Mouse (Mus musculus): ENCODE data around the gene Ppara. TPM values are rescaled to one million over a fixed set of nuclear protein-coding genes. Genes with fewer than 3 reads are reported as not detected.

Gene Ppara
- polyA plus RNA-seq, 1 experiment from 2014 or later, result 2.5 TPM

DNA sequence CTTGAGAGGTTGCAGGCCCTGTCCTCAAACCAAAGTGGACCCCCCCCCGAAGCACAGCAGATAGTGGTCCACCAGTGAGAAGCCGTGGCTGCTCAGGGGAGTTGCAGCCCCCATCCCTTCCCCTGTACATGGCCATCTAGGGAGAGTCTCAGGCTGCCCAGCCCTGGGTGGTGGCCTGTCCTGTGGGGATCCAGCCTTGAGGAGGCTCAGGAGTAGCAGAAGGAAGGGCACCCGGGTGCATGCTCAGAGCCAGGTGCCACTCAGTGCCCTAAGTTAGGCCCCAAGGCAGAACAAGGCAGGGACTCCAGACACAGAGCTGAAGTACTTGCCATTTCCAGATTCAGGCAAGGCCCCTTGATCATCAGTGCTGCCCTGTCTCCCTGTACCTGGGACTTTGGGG is 19.7 kb upstream of the Ppara start:
- Histone ChIP-seq H3K9ac (ENCODE audit: low read depth, low read length) (no peak overlapping the region), H3K4me3 (ENCODE audit: low read depth, low read length) (no peak overlapping the region), H3K36me3 (ENCODE audit: control insufficient read depth, insufficient read depth, low read length) (no peaks in the 10 kb centered on the region), H3K4me1 (replicated peaks; ENCODE audit: control insufficient read depth, insufficient read depth, low read length) (no peaks in the 10 kb centered on the region), H3K27ac (ENCODE audit: low read depth, low read length) (no peak overlapping the region), H3K9me3 (ENCODE audit: control insufficient read depth, low read length) (no peaks in the 10 kb centered on the region), H3K27me3 (replicated peaks; ENCODE audit: control insufficient read depth, insufficient read depth, low read length) (no peaks in the 10 kb centered on the region; the same call in 1 of the 2 replicates), H3K4me2 (no peak overlapping the region)
- ATAC-seq (replicated peaks; ENCODE audit: low FRiP score) (no peak), DNase-seq (ENCODE audit: low spot score) (no peak)
- WGBS, result 67% methylated on average over 3 of the region's 3 CpGs

DNA sequence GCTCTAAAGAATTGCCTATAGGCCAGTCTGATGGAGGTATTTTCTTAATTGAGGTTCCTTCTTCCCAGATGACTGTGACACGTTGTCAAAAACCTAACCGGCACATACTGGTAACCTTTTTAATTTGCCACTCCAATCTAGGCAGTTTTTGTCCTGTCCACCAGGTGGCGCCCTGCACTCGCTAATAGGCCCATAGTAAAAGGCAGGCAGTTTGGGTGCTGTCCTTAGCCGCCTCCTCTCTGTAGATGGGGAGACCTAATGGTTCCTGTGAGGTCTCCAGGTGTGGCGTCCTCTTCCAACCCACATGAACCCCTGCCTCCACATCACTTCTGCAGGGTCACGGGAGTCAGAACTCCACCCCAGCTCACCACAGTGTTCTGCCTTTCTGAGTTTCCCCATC is 18.7 kb upstream of the Ppara start:
- DNase-seq (ENCODE audit: low spot score) (peak; percentile 57), ATAC-seq (replicated peaks; ENCODE audit: low FRiP score) (peak; percentile 50)
- WGBS, result 8% methylated on average over 7 of the region's 7 CpGs
- Histone ChIP-seq H3K4me2 (no peak overlapping the region), H3K4me3 (ENCODE audit: low read depth, low read length) (no peak overlapping the region), H3K27ac (ENCODE audit: low read depth, low read length) (no peak overlapping the region), H3K36me3 (ENCODE audit: control insufficient read depth, insufficient read depth, low read length) (no peaks in the 10 kb centered on the region), H3K9me3 (ENCODE audit: control insufficient read depth, low read length) (no peaks in the 10 kb centered on the region), H3K9ac (ENCODE audit: low read depth, low read length) (no peak overlapping the region), H3K27me3 (replicated peaks; ENCODE audit: control insufficient read depth, insufficient read depth, low read length) (no peaks in the 10 kb centered on the region; the same call in 1 of the 2 replicates), H3K4me1 (replicated peaks; ENCODE audit: control insufficient read depth, insufficient read depth, low read length) (no peaks in the 10 kb centered on the region)

DNA sequence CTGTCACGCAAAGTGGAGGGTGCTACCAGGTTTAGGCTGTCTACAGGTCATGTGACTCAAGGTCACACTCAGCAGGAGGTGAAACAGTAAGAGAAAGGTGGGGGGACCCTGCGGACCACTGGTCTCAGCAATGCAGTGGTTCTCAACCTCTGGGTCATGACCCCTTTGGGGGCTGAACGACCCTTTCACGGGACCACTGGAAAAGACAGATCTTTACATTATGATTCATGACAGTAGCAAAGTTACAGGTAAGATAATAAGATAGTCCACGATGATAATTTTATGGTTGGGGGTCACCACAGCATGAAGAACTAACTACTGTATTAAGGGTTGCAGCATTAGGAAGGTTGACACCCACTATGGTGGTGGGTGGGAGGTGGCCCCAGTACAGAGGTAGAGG is 18.2 kb upstream of the Ppara start:
- H3K27me3 ChIP-seq (replicated peaks; ENCODE audit: control insufficient read depth, insufficient read depth, low read length), result no peaks in the 10 kb centered on the region; the same call in 1 of the 2 replicates
- no peaks in the 10 kb centered on the region for H3K4me1 ChIP-seq (replicated peaks; ENCODE audit: control insufficient read depth, insufficient read depth, low read length)
- no peak for DNase-seq (ENCODE audit: low spot score)
- H3K4me2 ChIP-seq, result no peak overlapping the region
- 76% methylated on average over 5 of the region's 5 CpGs for WGBS
- H3K9ac ChIP-seq (ENCODE audit: low read depth, low read length), result no peak overlapping the region
- no peaks in the 10 kb centered on the region for H3K9me3 ChIP-seq (ENCODE audit: control insufficient read depth, low read length)
- no peak overlapping the region for H3K4me3 ChIP-seq (ENCODE audit: low read depth, low read length)
- H3K36me3 ChIP-seq (ENCODE audit: control insufficient read depth, insufficient read depth, low read length), result no peaks in the 10 kb centered on the region
- ATAC-seq (replicated peaks; ENCODE audit: low FRiP score), result 0 out of 2 replicates have a peak, but pooled peaks have one; percentile 8
- H3K27ac ChIP-seq (ENCODE audit: low read depth, low read length), result no peak overlapping the region

DNA sequence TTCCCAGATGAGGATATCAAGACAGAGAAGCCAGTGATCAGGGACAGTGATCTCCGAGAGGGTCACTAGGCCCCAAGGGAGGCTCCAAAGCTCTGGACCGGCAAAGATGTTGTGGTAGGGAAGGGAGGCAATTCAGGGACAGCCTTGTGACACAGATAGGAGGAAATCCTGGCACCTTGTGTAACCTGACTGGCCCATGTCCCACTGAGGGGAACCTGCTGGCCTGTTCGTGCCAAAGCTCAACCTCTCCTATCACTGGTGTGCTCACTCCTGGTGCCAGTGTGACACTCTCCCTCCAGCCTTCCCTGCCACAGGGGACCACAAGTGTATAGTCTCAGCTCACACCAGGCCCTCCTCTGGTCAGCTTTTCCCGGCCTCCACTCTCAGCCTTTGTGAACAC is 17.8 kb upstream of the Ppara start:
- Histone ChIP-seq H3K36me3 (ENCODE audit: control insufficient read depth, insufficient read depth, low read length) (no peaks in the 10 kb centered on the region), H3K4me2 (no peak overlapping the region), H3K4me3 (ENCODE audit: low read depth, low read length) (no peak overlapping the region), H3K4me1 (replicated peaks; ENCODE audit: control insufficient read depth, insufficient read depth, low read length) (no peaks in the 10 kb centered on the region), H3K27me3 (replicated peaks; ENCODE audit: control insufficient read depth, insufficient read depth, low read length) (no peaks in the 10 kb centered on the region; the same call in 1 of the 2 replicates), H3K9ac (ENCODE audit: low read depth, low read length) (no peak overlapping the region), H3K9me3 (ENCODE audit: control insufficient read depth, low read length) (no peaks in the 10 kb centered on the region), H3K27ac (ENCODE audit: low read depth, low read length) (no peak overlapping the region)
- no peak for ATAC-seq (replicated peaks; ENCODE audit: low FRiP score)
- DNase-seq (ENCODE audit: low spot score), result no peak
- WGBS, result 66% methylated on average over 4 of the region's 4 CpGs

DNA sequence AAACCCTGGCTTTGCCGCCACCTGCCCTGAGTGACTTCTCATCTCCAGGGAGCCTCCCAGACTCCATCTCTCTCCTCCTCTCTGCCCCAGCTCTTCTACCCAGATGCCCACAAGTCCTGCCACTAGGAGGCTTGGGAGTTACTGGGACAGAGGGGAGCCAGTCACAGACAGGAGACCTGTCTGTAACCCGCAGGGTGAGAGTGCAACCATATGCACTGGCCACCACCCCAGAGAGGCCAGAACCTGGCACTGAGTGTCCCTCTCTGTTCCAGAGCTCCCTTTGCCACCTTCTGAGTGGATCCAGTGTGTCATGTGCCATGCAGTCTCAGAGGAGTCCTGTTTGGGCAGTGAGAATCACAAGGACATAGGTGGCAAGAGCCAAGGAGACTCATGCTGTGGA is 17.0 kb upstream of the Ppara start:
- ATAC-seq (replicated peaks; ENCODE audit: low FRiP score) (no peak), DNase-seq (ENCODE audit: low spot score) (no peak)
- Histone ChIP-seq H3K9me3 (ENCODE audit: control insufficient read depth, low read length) (no peaks in the 10 kb centered on the region), H3K4me3 (ENCODE audit: low read depth, low read length) (no peak overlapping the region), H3K9ac (ENCODE audit: low read depth, low read length) (no peak overlapping the region), H3K27me3 (replicated peaks; ENCODE audit: control insufficient read depth, insufficient read depth, low read length) (no peaks in the 10 kb centered on the region; the same call in 1 of the 2 replicates), H3K36me3 (ENCODE audit: control insufficient read depth, insufficient read depth, low read length) (no peaks in the 10 kb centered on the region), H3K27ac (ENCODE audit: low read depth, low read length) (no peak overlapping the region), H3K4me2 (no peak overlapping the region), H3K4me1 (replicated peaks; ENCODE audit: control insufficient read depth, insufficient read depth, low read length) (no peaks in the 10 kb centered on the region)
- WGBS, result 88% methylated on average over 2 of the region's 2 CpGs

DNA sequence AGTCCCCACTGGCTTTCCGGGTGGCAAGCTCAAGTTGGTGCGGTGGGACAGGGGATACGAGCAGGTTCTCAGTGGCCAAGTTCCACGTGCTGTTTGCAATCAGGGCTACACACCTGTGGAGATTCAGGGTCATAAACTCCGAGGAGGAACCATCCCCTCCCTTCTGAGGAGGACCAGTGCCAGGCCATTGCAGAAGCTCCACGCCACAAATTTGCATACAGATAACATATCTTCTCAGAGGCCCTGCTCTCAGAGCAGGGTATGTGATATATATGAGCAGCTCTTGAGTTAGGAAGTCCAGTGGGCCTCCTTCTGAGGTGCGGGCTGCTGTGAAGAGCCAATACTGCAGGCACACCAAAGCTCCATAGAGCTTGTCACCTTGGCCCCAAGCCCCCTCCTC is 15.8 kb upstream of the Ppara start:
- Histone ChIP-seq H3K36me3 (ENCODE audit: control insufficient read depth, insufficient read depth, low read length) (no peaks in the 10 kb centered on the region), H3K9ac (ENCODE audit: low read depth, low read length) (no peak overlapping the region), H3K27me3 (replicated peaks; ENCODE audit: control insufficient read depth, insufficient read depth, low read length) (no peaks in the 10 kb centered on the region; the same call in 1 of the 2 replicates), H3K4me3 (ENCODE audit: low read depth, low read length) (no peak overlapping the region), H3K4me1 (replicated peaks; ENCODE audit: control insufficient read depth, insufficient read depth, low read length) (no peaks in the 10 kb centered on the region), H3K27ac (ENCODE audit: low read depth, low read length) (no peak overlapping the region), H3K9me3 (ENCODE audit: control insufficient read depth, low read length) (no peaks in the 10 kb centered on the region), H3K4me2 (no peak overlapping the region)
- ATAC-seq (replicated peaks; ENCODE audit: low FRiP score) (no peak), DNase-seq (ENCODE audit: low spot score) (no peak)
- WGBS, result 56% methylated on average over 7 of the region's 7 CpGs

DNA sequence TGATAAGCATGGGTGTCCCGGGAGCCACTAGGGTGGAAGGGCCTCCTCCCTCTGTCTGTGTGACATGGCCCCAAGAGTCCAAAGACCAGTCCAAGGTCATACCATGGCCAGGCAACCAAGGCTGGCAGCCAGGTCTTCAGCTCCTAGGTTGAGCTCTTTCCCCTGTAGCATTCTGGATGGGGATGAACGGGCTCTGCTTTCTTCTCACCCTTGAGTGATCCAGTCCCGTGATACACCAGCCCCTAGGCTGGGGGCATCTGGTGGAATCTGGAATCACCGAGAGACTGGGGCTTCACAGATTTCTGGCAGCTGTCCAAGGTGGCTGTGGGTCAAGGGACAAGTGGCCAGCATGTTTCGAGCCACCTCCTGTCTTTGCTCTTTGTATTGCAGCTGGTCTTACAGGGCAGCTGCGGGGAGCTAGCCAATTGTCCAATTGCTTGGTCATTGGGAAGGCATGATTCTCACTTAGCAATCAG is 14.4 kb upstream of the Ppara start:
- H3K4me1 ChIP-seq (replicated peaks; ENCODE audit: control insufficient read depth, insufficient read depth, low read length), result no peaks in the 10 kb centered on the region
- no peak overlapping the region for H3K4me2 ChIP-seq
- no peaks in the 10 kb centered on the region; the same call in 1 of the 2 replicates for H3K27me3 ChIP-seq (replicated peaks; ENCODE audit: control insufficient read depth, insufficient read depth, low read length)
- DNase-seq (ENCODE audit: low spot score) (no peak), ATAC-seq (replicated peaks; ENCODE audit: low FRiP score) (no peak)
- H3K9ac ChIP-seq (ENCODE audit: low read depth, low read length), result no peak overlapping the region
- no peaks in the 10 kb centered on the region for H3K9me3 ChIP-seq (ENCODE audit: control insufficient read depth, low read length)
- no peaks in the 10 kb centered on the region for H3K36me3 ChIP-seq (ENCODE audit: control insufficient read depth, insufficient read depth, low read length)
- whole genome bisulfite sequencing, result 64% methylated on average over 6 of the region's 6 CpGs
- no peak overlapping the region for H3K4me3 ChIP-seq (ENCODE audit: low read depth, low read length)
- no peak overlapping the region for H3K27ac ChIP-seq (ENCODE audit: low read depth, low read length)

DNA sequence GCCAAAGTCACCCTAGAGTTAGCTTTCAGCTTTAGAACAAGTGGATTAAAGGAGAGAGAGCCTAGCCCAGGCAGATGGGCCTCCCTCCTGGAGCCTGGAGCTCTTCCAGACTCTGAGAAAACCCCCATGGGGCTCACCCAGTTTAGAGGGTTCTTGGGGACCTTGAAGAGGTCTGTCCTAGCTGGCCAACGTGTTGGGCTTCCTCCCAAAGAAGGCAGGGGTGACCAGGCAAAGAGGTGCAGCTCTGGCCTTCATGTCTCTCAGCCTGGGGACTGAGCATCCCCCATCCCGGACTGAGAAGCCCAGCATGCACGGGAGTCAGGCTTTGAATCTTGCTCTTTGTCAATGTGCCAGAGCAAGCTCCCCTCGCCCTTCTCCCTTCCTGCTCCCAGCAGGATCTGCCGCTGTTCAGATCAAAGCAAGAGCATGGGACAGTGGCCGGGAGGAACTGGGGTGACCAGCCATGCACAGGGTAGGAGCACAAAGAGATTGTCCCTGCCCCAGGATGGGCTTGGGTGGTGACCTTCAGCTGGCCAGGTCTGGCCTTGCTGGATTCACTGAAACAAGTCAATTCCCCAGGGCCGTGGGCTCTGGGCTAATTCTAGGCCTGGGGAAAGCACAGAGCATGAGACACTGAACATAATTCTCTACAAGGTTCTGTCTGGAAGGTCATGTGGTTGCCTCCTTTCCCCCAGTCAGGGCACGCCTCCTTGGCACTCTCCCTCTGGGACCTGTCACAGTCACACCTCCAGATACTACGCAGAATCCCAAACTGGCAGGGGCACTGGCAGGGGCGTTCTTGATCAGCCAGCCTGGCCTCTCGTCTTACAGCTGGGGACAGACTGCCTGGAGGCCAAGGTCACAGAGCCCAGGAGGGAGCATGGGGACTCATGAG is 10.3 kb upstream of the Ppara start:
- Histone ChIP-seq H3K9me3 (ENCODE audit: control insufficient read depth, low read length) (no peaks in the 10 kb centered on the region), H3K27me3 (replicated peaks; ENCODE audit: control insufficient read depth, insufficient read depth, low read length) (no peaks in the 10 kb centered on the region; the same call in 1 of the 2 replicates), H3K4me3 (ENCODE audit: low read depth, low read length) (no peak overlapping the region), H3K36me3 (ENCODE audit: control insufficient read depth, insufficient read depth, low read length) (no peaks in the 10 kb centered on the region), H3K4me1 (replicated peaks; ENCODE audit: control insufficient read depth, insufficient read depth, low read length) (no peaks in the 10 kb centered on the region), H3K27ac (ENCODE audit: low read depth, low read length) (no peak overlapping the region), H3K9ac (ENCODE audit: low read depth, low read length) (no peak overlapping the region), H3K4me2 (no peak overlapping the region)
- DNase-seq (ENCODE audit: low spot score) (no peak), ATAC-seq (replicated peaks; ENCODE audit: low FRiP score) (no peak)
- WGBS, result 49% methylated on average over 11 of the region's 11 CpGs

DNA sequence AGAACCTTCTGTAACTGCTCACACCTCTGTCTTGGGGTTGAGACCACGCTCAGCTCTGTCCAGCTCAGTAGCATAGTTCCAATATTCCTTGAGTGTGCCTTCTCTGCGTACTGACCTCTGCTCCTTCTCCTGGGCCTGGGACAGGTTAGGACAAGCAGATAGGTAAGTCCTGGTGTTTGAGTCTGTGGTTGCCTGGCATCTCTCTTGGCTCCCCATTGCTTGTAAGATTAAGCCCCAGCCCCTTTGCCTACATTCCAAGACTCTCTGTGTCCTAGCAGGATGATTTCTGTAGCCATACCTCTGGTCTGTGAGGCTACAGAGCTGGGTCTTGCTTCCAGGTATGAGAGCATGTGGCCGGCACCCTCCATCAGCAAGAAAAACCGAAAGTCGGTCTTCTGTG is 6.6 kb upstream of the Ppara start:
- ATAC-seq (replicated peaks; ENCODE audit: low FRiP score), result no peak

More for the DNA sequence above, 6.6 kb upstream of the Ppara start:
- DNase-seq (ENCODE audit: low spot score), result no peak
- no peak overlapping the region for H3K4me2 ChIP-seq
- H3K4me1 ChIP-seq (replicated peaks; ENCODE audit: control insufficient read depth, insufficient read depth, low read length), result no peaks in the 10 kb centered on the region
- no peak overlapping the region for H3K9ac ChIP-seq (ENCODE audit: low read depth, low read length)
- H3K36me3 ChIP-seq (ENCODE audit: control insufficient read depth, insufficient read depth, low read length), result no peaks in the 10 kb centered on the region
- WGBS, result 91% methylated on average over 5 of the region's 5 CpGs
- H3K27ac ChIP-seq (ENCODE audit: low read depth, low read length), result no peak overlapping the region
- H3K9me3 ChIP-seq (ENCODE audit: control insufficient read depth, low read length), result no peaks in the 10 kb centered on the region
- H3K27me3 ChIP-seq (replicated peaks; ENCODE audit: control insufficient read depth, insufficient read depth, low read length), result peaks cover 3% of the 10 kb centered on the region
- no peak overlapping the region for H3K4me3 ChIP-seq (ENCODE audit: low read depth, low read length)

All from liver, embryonic 11.5 days (tissue).